Mouse (Mus musculus) kidney, embryonic 14.5 days (tissue): ENCODE data around the gene Ddx5. TPM values are rescaled to one million over a fixed set of nuclear protein-coding genes. Genes with fewer than 3 reads are reported as not detected.
"Not testable (repeated sequence)": the region's sequence is repeated elsewhere in the genome, so short reads cannot be mapped to it uniquely, and the experiment has no call there.

ENCODE experiments used
- ATAC-seq: fragments of 200-750 bp; cut with Nextera tagmentation; 2 replicates; pipeline ENCODE4 v1.8.0; 2017; ENCODE audit warnings: moderate number of reproducible peaks, mild to moderate bottlenecking, moderate TSS enrichment, moderate library complexity; ENCODE audit not compliant: low FRiP score, low TSS enrichment
- H3K27ac ChIP-seq: fragments of 300-500 bp; sonication (generic); 2 replicates; pipeline ENCODE4 v1.5.1; 2014; ENCODE audit warnings: low read depth, mild to moderate bottlenecking, low read length, moderate library complexity, mixed read lengths
- H3K27me3 ChIP-seq: fragments of 300-500 bp; sonication (generic); 2 replicates; pipeline ENCODE4 v1.6.1; 2014; ENCODE audit warnings: mild to moderate bottlenecking, low read length; ENCODE audit not compliant: control insufficient read depth, insufficient read depth
- H3K36me3 ChIP-seq: fragments of 300-500 bp; sonication (generic); 2 replicates; pipeline ENCODE4 v1.6.1; 2014; ENCODE audit warnings: low read length, mixed read lengths; ENCODE audit not compliant: control insufficient read depth, insufficient read depth
- H3K4me1 ChIP-seq: fragments of 300-500 bp; sonication (generic); 2 replicates; pipeline ENCODE4 v1.6.1; 2014; ENCODE audit warnings: low read length, mixed read lengths; ENCODE audit not compliant: control insufficient read depth, insufficient read depth
- H3K4me2 ChIP-seq: fragments of 300-500 bp; sonication (generic); replicated peaks from 2 replicates; pipeline ENCODE4 v1.6.1; 2014; ENCODE audit warnings: low read depth, mild to moderate bottlenecking, low read length
- H3K4me3 ChIP-seq: fragments of 300-500 bp; sonication (generic); 2 replicates; pipeline ENCODE4 v1.5.1; 2014; ENCODE audit warnings: mild to moderate bottlenecking, low read length
- H3K9ac ChIP-seq: fragments of 300-500 bp; sonication (generic); 2 replicates; pipeline ENCODE4 v1.6.1; 2014; ENCODE audit warnings: low read depth, mild to moderate bottlenecking, low read length, moderate library complexity
- H3K9me3 ChIP-seq: fragments of 300-500 bp; sonication (generic); 2 replicates; pipeline ENCODE4 v1.6.1; 2016; ENCODE audit warnings: low read length; ENCODE audit not compliant: control insufficient read depth
- WGBS: fragments of 180-500 bp; shearing (Covaris S2); extraction: QIAGEN DNeasy Blood & Tissue Kit; methylation state at CpG from one replicate; pipeline ENCODE4 v1.1.7; 2014; 5-methylcytosine and 5-hydroxymethylcytosine counted together
- polyA plus RNA-seq: library from polyadenylated mRNA; unstranded; fragments of >200 nt; fragmentation: Nextera tagmentation; extraction: Ambion mirVana; gene quantifications from 2 replicates; pipeline ENCODE4 v1.2.1, GENCODE M21; 2014

The Ddx5 gene
- polyA plus RNA-seq, 1 experiment from 2014 or later, result 392 TPM

DNA sequence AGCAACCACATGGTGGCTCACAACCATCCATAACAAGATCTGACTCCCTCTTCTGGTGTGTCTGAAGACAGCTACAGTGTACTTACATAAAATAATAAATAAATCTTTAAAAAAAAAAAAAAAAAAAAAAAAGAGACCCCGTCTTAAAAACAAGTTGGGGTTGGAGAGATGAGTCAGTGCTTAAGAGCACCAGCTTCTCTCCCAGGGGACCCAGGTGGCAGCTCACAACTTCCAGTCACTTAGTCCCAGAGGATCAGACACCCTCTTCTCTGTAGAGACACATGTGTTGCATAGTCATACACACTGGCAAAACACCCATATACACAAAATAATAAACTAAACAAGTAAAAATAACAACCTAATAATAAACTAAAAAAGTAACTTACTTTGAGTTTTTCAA lies 18.5 kb upstream of the Ddx5 start:
- H3K9ac ChIP-seq, H3K9me3 ChIP-seq, H3K4me3 ChIP-seq, H3K27me3 ChIP-seq, H3K4me2 ChIP-seq, H3K4me1 ChIP-seq, H3K27ac ChIP-seq, ATAC-seq: not testable (repeated sequence)
- WGBS, result 82% methylated on average over 1 of the region's 1 CpGs
- peaks cover 64% of the 10 kb centered on the region for H3K36me3 ChIP-seq

DNA sequence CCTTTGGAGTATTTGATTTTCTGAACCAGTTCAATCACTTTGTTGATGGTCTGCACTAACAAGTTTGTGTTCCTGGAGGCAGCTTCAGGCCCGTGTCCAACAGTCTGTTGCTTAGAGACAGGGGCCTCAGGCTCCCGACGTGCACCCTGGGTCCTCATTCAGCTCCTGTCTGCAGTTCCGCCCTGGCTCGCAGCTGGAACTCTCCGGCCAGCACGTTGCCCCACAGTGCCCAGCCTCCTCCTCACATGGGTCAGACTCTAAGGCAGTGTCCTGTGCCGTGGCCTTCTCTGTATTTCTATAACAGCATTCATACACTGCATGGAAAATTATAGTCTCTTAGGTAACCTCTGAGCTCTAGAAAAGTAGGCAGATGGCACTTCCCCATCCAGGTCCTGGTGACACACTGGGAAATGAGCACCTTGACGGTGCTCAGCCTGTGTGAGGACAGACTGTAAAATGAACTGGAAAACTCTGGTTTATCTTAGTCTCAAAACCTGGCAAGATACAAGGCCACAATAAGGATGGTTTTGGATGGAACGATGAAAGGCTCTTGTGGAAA lies 13.2 kb upstream of the Ddx5 start:
- Histone ChIP-seq H3K4me3 (no peak overlapping the region), H3K9me3 (peaks cover 5% of the 10 kb centered on the region; the same call in 1 of the 2 replicates), H3K36me3 (peaks cover 80% of the 10 kb centered on the region), H3K27me3 (no peaks in the 10 kb centered on the region), H3K4me1 (no peaks in the 10 kb centered on the region), H3K9ac (no peak overlapping the region), H3K27ac (no peak overlapping the region), H3K4me2 (no peak overlapping the region)
- ATAC-seq, result no peak
- 93% methylated on average over 10 of the region's 10 CpGs for WGBS

DNA sequence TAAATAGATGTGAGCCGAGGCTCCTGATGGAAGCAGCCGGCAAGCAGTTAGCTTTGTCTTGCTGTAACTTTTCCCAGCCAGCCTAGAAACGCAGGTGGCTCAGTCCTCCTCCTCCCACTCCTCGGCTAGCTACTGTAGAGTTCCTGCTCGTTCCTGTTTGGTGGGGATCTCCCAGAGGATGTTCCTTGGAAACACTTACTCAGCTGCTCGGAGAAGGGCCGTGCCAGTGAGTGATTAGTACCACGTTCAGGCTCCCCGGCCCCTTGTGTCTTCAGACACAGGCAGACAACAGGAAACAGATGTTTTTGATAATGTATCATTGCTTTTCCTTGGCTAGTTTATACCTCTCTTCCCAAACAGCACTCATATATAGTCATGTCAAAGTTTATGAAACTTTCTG lies 6.7 kb upstream of the Ddx5 start:
- no peak overlapping the region for H3K27ac ChIP-seq
- H3K9ac ChIP-seq, result 0 out of 2 replicates have a peak overlapping the region, but pooled peaks have one; percentile 1
- 67% methylated on average over 9 of the region's 9 CpGs for WGBS
- no peak overlapping the region for H3K4me3 ChIP-seq
- 0 out of 2 replicates have a peak, but pooled peaks have one; percentile 35 for ATAC-seq
- peaks cover 70% of the 10 kb centered on the region for H3K36me3 ChIP-seq
- peaks cover under 1% of the 10 kb centered on the region; the same call in 1 of the 2 replicates for H3K4me1 ChIP-seq
- no peaks in the 10 kb centered on the region for H3K27me3 ChIP-seq
- no peak overlapping the region for H3K4me2 ChIP-seq
- peaks cover 5% of the 10 kb centered on the region; the same call in 1 of the 2 replicates for H3K9me3 ChIP-seq

DNA sequence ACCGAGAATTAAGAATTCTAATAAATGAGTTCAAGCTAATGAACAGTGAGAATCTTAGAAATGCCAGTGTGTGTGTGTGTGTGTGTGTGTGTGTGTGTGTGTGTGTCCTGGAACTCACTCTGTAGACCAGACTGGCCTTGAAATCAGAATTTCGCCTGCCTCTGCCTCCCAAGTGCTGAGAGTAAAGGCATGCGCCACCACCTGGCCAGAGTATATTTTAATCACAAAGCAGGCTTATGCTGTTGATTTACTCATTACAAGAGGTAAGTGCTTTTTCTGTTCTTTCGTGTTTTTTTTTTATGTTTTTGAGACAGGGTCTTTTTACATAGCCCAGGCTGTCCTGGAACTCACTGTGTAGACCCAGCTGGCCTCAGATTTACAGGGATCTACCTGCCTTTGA lies 4.9 kb upstream of the Ddx5 start:
- no peak for ATAC-seq

DNA sequence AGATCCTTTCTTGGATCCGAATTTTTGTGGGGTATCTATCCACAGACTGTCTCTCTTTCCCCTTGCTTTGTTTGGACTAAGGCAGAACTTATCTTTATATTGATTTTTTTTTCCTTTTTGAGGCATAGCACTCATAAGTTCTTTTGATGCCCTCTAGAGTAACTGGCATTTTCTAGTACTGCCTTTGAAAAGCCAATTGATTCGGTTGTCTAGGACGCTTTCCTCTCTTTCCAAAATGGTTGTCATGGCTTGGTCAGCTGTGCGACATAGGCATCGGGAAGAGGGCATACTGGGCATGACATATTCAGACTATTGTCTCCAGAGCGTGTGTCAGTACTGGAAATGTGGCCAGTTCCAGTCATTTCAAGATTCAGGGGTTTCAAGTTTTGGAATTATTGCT lies 664 bp upstream of the Ddx5 start:
- H3K36me3 ChIP-seq, result peaks cover 52% of the 10 kb centered on the region
- H3K4me3 ChIP-seq, result peak overlapping the region; percentile 78
- H3K27me3 ChIP-seq, result no peaks in the 10 kb centered on the region
- ATAC-seq, result no peak
- H3K9ac ChIP-seq, result peak overlapping the region; percentile 100
- WGBS, result 0% methylated on average over 6 of the region's 6 CpGs
- peaks cover 19% of the 10 kb centered on the region; the same call in 1 of the 2 replicates for H3K4me1 ChIP-seq
- no peaks in the 10 kb centered on the region for H3K9me3 ChIP-seq
- H3K27ac ChIP-seq, result peak overlapping the region; percentile 90
- peak overlapping the region; percentile 67 for H3K4me2 ChIP-seq

More for the DNA sequence above, 4.9 kb upstream of the Ddx5 start:
- Histone ChIP-seq H3K27ac (no peak overlapping the region), H3K4me1 (peaks cover 10% of the 10 kb centered on the region; the same call in 1 of the 2 replicates), H3K27me3 (no peaks in the 10 kb centered on the region), H3K36me3 (peaks cover 52% of the 10 kb centered on the region), H3K4me2 (no peak overlapping the region), H3K4me3 (no peak overlapping the region), H3K9me3 (peaks cover 5% of the 10 kb centered on the region; the same call in 1 of the 2 replicates), H3K9ac (no peak overlapping the region)
- 79% methylated on average over 4 of the region's 4 CpGs for WGBS

DNA sequence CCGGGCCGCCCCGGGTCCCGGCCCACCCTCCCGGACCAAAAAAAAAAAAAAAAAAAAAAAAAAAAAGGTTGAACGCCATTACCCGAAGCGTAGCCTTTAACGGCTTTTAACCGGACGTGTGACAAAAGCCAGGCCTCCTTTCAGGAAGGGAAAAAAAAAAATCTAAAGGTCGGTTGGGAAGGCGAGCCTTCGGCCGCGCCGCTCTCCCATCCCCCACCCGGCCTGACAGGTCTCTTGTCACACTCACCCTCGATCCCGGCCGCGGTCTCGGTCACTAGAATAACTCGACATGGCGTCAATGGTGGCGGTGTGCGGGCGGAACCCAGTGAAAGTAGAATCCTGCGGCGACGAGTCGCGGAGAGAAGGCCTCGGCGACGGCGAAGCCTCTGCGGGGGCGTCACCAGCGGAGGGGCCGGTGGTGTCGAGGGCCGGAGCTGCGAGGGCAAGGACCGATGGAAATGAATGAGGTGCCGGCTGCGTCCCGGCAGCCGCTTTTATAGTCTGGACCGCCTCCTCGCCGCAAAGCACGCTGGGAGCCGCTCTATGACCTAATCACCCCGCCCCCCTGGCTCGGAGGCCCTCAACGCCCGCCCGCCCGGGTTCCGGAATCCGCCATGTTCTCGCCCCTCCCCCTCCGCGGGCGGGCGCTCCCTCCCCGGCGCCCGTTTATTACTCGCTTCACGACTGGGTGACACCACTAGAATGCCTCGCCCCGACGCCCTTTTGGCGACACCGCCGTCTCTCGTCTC lies 785 bp downstream of the Ddx5 start:
- WGBS, result under 1% methylated on average over 70 of the region's 79 CpGs
- Histone ChIP-seq H3K27ac (peak overlapping the region; percentile 90), H3K36me3 (peaks cover 55% of the 10 kb centered on the region), H3K9me3 (no peaks in the 10 kb centered on the region), H3K9ac (peak overlapping the region; percentile 100), H3K4me2 (peak overlapping the region; percentile 67), H3K4me3 (peak overlapping the region; percentile 78), H3K27me3 (no peaks in the 10 kb centered on the region), H3K4me1 (peaks cover 19% of the 10 kb centered on the region; the same call in 1 of the 2 replicates)
- ATAC-seq, result peak; percentile 77

DNA sequence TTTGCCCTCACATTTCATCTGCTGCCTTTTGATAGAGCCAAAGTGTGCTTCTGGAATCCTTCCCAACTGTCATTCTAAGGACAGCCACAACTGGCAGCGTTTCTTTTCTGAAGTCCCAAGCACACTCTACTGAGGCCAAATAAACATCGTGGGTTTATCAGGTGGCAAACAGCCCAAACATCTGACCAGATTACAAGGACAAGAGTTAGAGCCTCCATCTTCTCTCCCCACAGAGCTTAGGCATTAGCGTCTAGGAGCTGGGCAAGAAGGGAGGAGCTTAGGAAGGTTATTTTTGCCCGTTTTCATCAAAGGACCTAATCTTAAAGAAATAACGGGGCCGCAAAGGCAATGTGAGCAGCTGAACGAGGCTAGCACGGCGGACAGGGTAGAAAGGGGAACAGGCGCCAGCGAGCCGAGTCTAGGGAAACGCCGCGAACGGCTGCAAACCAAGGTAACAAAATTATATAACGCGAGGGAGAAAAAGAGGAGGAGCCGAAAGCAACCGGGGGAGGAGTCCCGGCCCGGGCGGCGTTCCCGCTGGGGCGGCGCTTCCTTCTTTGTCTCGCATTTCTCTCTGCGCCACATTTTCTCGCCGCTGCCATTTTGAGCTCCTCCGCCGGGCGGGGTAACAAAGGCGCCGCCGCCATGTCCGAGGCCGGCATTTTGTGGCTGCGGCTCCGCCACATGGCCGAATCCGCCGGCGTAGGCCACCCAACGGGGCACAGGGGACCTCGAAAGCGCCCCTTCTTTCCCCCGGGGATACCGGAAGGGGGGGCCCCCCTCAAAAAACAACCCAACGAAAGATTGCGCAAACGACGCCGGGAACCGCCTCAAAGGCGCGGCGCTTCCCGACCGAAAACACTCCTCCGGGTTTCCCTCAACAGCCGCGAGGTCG lies 1.6 kb downstream of the Ddx5 start:
- peaks cover 55% of the 10 kb centered on the region for H3K36me3 ChIP-seq

DNA sequence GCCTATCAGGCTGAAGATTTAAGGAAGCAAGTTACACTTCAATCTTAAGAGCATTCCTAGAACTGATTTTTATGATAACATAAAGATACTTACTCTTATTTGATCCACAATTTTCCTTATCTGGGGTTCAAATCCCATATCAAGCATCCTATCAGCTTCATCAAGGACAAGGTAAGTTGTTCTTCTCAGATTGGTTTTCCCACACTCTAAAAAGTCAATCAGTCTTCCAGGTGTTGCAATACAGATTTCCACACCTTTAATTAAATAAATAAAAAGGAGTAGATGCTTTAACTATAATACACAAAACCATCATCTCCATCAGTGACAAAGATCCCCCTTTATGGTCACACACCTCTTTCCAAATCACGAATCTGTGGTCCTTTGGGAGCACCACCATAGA lies 3.9 kb downstream of the Ddx5 start:
- peaks cover 71% of the 10 kb centered on the region for H3K36me3 ChIP-seq
- no peak overlapping the region for H3K4me2 ChIP-seq
- WGBS, result 77% methylated on average over 1 of the region's 1 CpGs
- no peaks in the 10 kb centered on the region for H3K9me3 ChIP-seq
- H3K4me1 ChIP-seq, result peaks cover 12% of the 10 kb centered on the region; the same call in 1 of the 2 replicates
- ATAC-seq, result no peak
- no peaks in the 10 kb centered on the region for H3K27me3 ChIP-seq
- H3K4me3 ChIP-seq, result no peak overlapping the region
- no peak overlapping the region for H3K9ac ChIP-seq
- no peak overlapping the region for H3K27ac ChIP-seq

More for the DNA sequence above, 1.6 kb downstream of the Ddx5 start:
- Histone ChIP-seq H3K9ac (peak overlapping the region; percentile 100), H3K9me3 (no peaks in the 10 kb centered on the region), H3K4me3 (peak overlapping the region; percentile 78), H3K27me3 (no peaks in the 10 kb centered on the region), H3K4me2 (peak overlapping the region; percentile 77), H3K27ac (peak overlapping the region; percentile 90), H3K4me1 (peaks cover 19% of the 10 kb centered on the region; the same call in 1 of the 2 replicates)
- WGBS, result under 1% methylated on average over 64 of the region's 65 CpGs
- ATAC-seq, result peak; percentile 9; the same call in 1 of the 2 replicates
